Mouse (Mus musculus): ENCODE measurements at regions not wholly inside any gene's neighbourhood (a gene's known extent, or its start where the extent isn't known, plus 50 kb on each side); places are given as distances from the start of the nearest gene placed in this dataset.

GRCm38 (mm10) chr17:15942378-15942777 is 111.5 kb upstream of the Rgmb start:
- no peaks in the 10 kb centered on the region for H3K4me1 ChIP-seq (ENCODE audit: control insufficient read depth, insufficient read depth, low read length)
- no peak overlapping the region for H3K4me3 ChIP-seq (ENCODE audit: insufficient read depth, low read length)
- TF ChIP-seq POLR2A (IDR thresholded peaks at IDR 0.05; ENCODE audit: extremely low read depth, insufficient read depth, low read length): no peak
- TF ChIP-seq CTCF (IDR thresholded peaks at IDR 0.05; ENCODE audit: extremely low read depth, insufficient read depth, low read length): no peak
- no peak overlapping the region for H3K27ac ChIP-seq (ENCODE audit: insufficient read depth, low read length)

GRCm38 (mm10) chr17:15918609-15919008 is 87.8 kb upstream of the Rgmb start:
- no peak for TF ChIP-seq CTCF (IDR thresholded peaks at IDR 0.05; ENCODE audit: extremely low read depth, insufficient read depth, low read length)
- TF ChIP-seq POLR2A (IDR thresholded peaks at IDR 0.05; ENCODE audit: extremely low read depth, insufficient read depth, low read length): no peak
- Histone ChIP-seq H3K4me1 (ENCODE audit: control insufficient read depth, insufficient read depth, low read length) (no peaks in the 10 kb centered on the region), H3K27ac (ENCODE audit: insufficient read depth, low read length) (no peak overlapping the region), H3K4me3 (ENCODE audit: insufficient read depth, low read length) (no peak overlapping the region)

GRCm38 (mm10) chr17:15898689-15899419 is 68.0 kb upstream of the Rgmb start:
- H3K27ac ChIP-seq (ENCODE audit: insufficient read depth, low read length): no peak overlapping the region
- H3K4me3 ChIP-seq (ENCODE audit: insufficient read depth, low read length): no peak overlapping the region
- H3K4me1 ChIP-seq (ENCODE audit: control insufficient read depth, insufficient read depth, low read length): no peaks in the 10 kb centered on the region
- TF ChIP-seq CTCF (IDR thresholded peaks at IDR 0.05; ENCODE audit: extremely low read depth, insufficient read depth, low read length): no peak
- TF ChIP-seq POLR2A (IDR thresholded peaks at IDR 0.05; ENCODE audit: extremely low read depth, insufficient read depth, low read length): no peak

- no peaks in the 10 kb centered on the region for H3K4me1 ChIP-seq (ENCODE audit: control insufficient read depth, insufficient read depth, low read length)
- no peak overlapping the region for H3K27ac ChIP-seq (ENCODE audit: insufficient read depth, low read length)
- H3K4me3 ChIP-seq (ENCODE audit: insufficient read depth, low read length): no peak overlapping the region
- TF ChIP-seq CTCF (IDR thresholded peaks at IDR 0.05; ENCODE audit: extremely low read depth, insufficient read depth, low read length) (no peak), POLR2A (IDR thresholded peaks at IDR 0.05; ENCODE audit: extremely low read depth, insufficient read depth, low read length) (no peak)
Observed at GRCm38 (mm10) chr17:15895968-15896367, 65.1 kb upstream of the Rgmb start.

GRCm38 (mm10) chr17:15891896-15892675 is 61.2 kb upstream of the Rgmb start:
- TF ChIP-seq POLR2A (IDR thresholded peaks at IDR 0.05; ENCODE audit: extremely low read depth, insufficient read depth, low read length): no peak
- no peak for TF ChIP-seq CTCF (IDR thresholded peaks at IDR 0.05; ENCODE audit: extremely low read depth, insufficient read depth, low read length)
- H3K27ac ChIP-seq (ENCODE audit: insufficient read depth, low read length): no peak overlapping the region
- H3K4me3 ChIP-seq (ENCODE audit: insufficient read depth, low read length): no peak overlapping the region
- H3K4me1 ChIP-seq (ENCODE audit: control insufficient read depth, insufficient read depth, low read length): no peaks in the 10 kb centered on the region

GRCm38 (mm10) chr17:15890595-15891140 is 59.8 kb upstream of the Rgmb start:
- no peak for TF ChIP-seq CTCF (IDR thresholded peaks at IDR 0.05; ENCODE audit: extremely low read depth, insufficient read depth, low read length)
- TF ChIP-seq POLR2A (IDR thresholded peaks at IDR 0.05; ENCODE audit: extremely low read depth, insufficient read depth, low read length): no peak
- Histone ChIP-seq H3K4me3 (ENCODE audit: insufficient read depth, low read length) (no peak overlapping the region), H3K27ac (ENCODE audit: insufficient read depth, low read length) (no peak overlapping the region), H3K4me1 (ENCODE audit: control insufficient read depth, insufficient read depth, low read length) (no peaks in the 10 kb centered on the region)

- no peak for TF ChIP-seq CTCF (IDR thresholded peaks at IDR 0.05; ENCODE audit: extremely low read depth, insufficient read depth, low read length)
- no peak for TF ChIP-seq POLR2A (IDR thresholded peaks at IDR 0.05; ENCODE audit: extremely low read depth, insufficient read depth, low read length)
- H3K27ac ChIP-seq (ENCODE audit: insufficient read depth, low read length): no peak overlapping the region
- no peak overlapping the region for H3K4me3 ChIP-seq (ENCODE audit: insufficient read depth, low read length)
- H3K4me1 ChIP-seq (ENCODE audit: control insufficient read depth, insufficient read depth, low read length): no peaks in the 10 kb centered on the region
Observed at GRCm38 (mm10) chr17:15882803-15883202, 52.0 kb upstream of the Rgmb start.

- no peak overlapping the region for H3K27ac ChIP-seq (ENCODE audit: insufficient read depth, low read length)
- H3K4me3 ChIP-seq (ENCODE audit: insufficient read depth, low read length): no peak overlapping the region
- TF ChIP-seq POLR2A (IDR thresholded peaks at IDR 0.05; ENCODE audit: extremely low read depth, insufficient read depth, low read length) (no peak), CTCF (IDR thresholded peaks at IDR 0.05; ENCODE audit: extremely low read depth, insufficient read depth, low read length) (no peak)
- H3K4me1 ChIP-seq (ENCODE audit: control insufficient read depth, insufficient read depth, low read length): no peaks in the 10 kb centered on the region
Observed at GRCm38 (mm10) chr17:15882245-15882644, 51.4 kb upstream of the Rgmb start.
